Mouse (Mus musculus): ENCODE data around the gene Hsd17b14. TPM values are rescaled to one million over a fixed set of nuclear protein-coding genes. Genes with fewer than 3 reads are reported as not detected.

Hsd17b14 gene
- total RNA-seq, 2 experiments from 2014 or later: 0.28 TPM; not detected in 1

GRCm38 (mm10) chr7:45567780-45568516 is 13.3 kb downstream of the Hsd17b14 start:
- DNase-seq: peak; percentile 84 to 88

- DNase-seq: no peak
Observed at GRCm38 (mm10) chr7:45568601-45569473, 14.1 kb downstream of the Hsd17b14 start.

GRCm38 (mm10) chr7:45570103-45570741 is 15.5 kb downstream of the Hsd17b14 start, which contains the start of gene Bcat2:
Bcat2 (plus strand) TSS chr7:45570153.
- peak; percentile 59 to 63 for DNase-seq

- no peak for DNase-seq
Observed at GRCm38 (mm10) chr7:45571966-45572365, 17.3 kb downstream of the Hsd17b14 start.

- no peak for DNase-seq
Observed at GRCm38 (mm10) chr7:45573954-45574353, 19.3 kb downstream of the Hsd17b14 start.

- no peak for DNase-seq
Observed at GRCm38 (mm10) chr7:45574472-45575379, 20.0 kb downstream of the Hsd17b14 start.

- no peak for DNase-seq
Observed at GRCm38 (mm10) chr7:45585923-45586322, 31.2 kb downstream of the Hsd17b14 start.

GRCm38 (mm10) chr7:45587631-45588592 is 33.2 kb downstream of the Hsd17b14 start:
- no peak for DNase-seq

GRCm38 (mm10) chr7:45589173-45589572 is 34.5 kb downstream of the Hsd17b14 start:
- peak; percentile 96 for DNase-seq

GRCm38 (mm10) chr7:45589898-45590297 is 35.2 kb downstream of the Hsd17b14 start:
- no peak for DNase-seq

- DNase-seq: no peak
Observed at GRCm38 (mm10) chr7:45590874-45591273, 36.2 kb downstream of the Hsd17b14 start.

GRCm38 (mm10) chr7:45591880-45592279 is 37.2 kb downstream of the Hsd17b14 start:
- DNase-seq: no peak

GRCm38 (mm10) chr7:45593118-45593815 is 38.6 kb downstream of the Hsd17b14 start:
- peak; percentile 43 to 71 for DNase-seq

- DNase-seq: no peak
Observed at GRCm38 (mm10) chr7:45595176-45595575, 40.5 kb downstream of the Hsd17b14 start.

GRCm38 (mm10) chr7:45596107-45596506 is 41.4 kb downstream of the Hsd17b14 start:
- no peak for DNase-seq

GRCm38 (mm10) chr7:45597013-45597412 is 42.3 kb downstream of the Hsd17b14 start:
- DNase-seq: no peak

GRCm38 (mm10) chr7:45597527-45597926 is 42.8 kb downstream of the Hsd17b14 start:
- no peak for DNase-seq

- DNase-seq: no peak
Observed at GRCm38 (mm10) chr7:45598960-45599879, 44.5 kb downstream of the Hsd17b14 start.

Measured in layer of hippocampus, postnatal 36 days (tissue).